ENCODE assay signal across 8 mouse cellular contexts in genomic region chr3:54807666-54808217, GRCm38 (mm10). TPM values are rescaled to one million over a fixed set of nuclear protein-coding genes. Genes with fewer than 3 reads are reported as not detected.
DNase-seq lines count a peak whose midpoint lies in the region; ATAC-seq lines count a peak whose summit lies in the region.

Rfxap (minus strand) TSS chr3:54807791.

- H3K4me3 ChIP-seq in intestine, embryonic 14.5 days (ENCODE audit: low read depth, low read length), result peak within 1 kb of the TSS; percentile 85

- H3K4me1 ChIP-seq in intestine, embryonic 14.5 days (replicated peaks; ENCODE audit: control insufficient read depth, insufficient read depth, low read length), result peaks cover 17% of the 10 kb centered on the region

- peaks cover 22% of the 10 kb centered on the region for H3K36me3 ChIP-seq in intestine, embryonic 14.5 days (ENCODE audit: control insufficient read depth, insufficient read depth, low read length)

- ATAC-seq in intestine, embryonic 14.5 days (replicated peaks; ENCODE audit: low FRiP score, low TSS enrichment, low read depth), result peak; percentile 92

- peak within 1 kb of the TSS; percentile 86 for H3K9ac ChIP-seq in intestine, embryonic 14.5 days (ENCODE audit: low read length)

- no peaks in the 10 kb centered on the region for H3K9me3 ChIP-seq in intestine, embryonic 14.5 days (ENCODE audit: control insufficient read depth, low read length)

- peak within 1 kb of the TSS; percentile 91 for H3K27ac ChIP-seq in intestine, embryonic 14.5 days (ENCODE audit: low read depth)

- under 1% methylated on average over 52 of the region's 52 CpGs for WGBS in intestine, embryonic 14.5 days

- no peaks in the 10 kb centered on the region for H3K27me3 ChIP-seq in intestine, embryonic 14.5 days (replicated peaks; ENCODE audit: control insufficient read depth, insufficient read depth, low read length)

- DNase-seq in adrenal gland, adult 18-20 months (ENCODE audit: low spot score in 2 of 2), result peak; percentile 93 to 94
- peak; percentile 96 for DNase-seq in embryo, embryonic 11 days
- DNase-seq in gastrocnemius, postnatal 25 days, result peak; percentile 94
- DNase-seq in intestine, embryonic 14.5 days (ENCODE audit: low spot score), result peak; percentile 99
- DNase-seq in left cerebral cortex, postnatal 14 days (ENCODE audit: low spot score in 2 of 2), result peak; percentile 95 to 97
- peak; percentile 97 for DNase-seq in mesoderm, embryonic 11.5 days (ENCODE audit: low read depth, low spot score)
- DNase-seq in right cerebral cortex, postnatal 36 days (ENCODE audit: low spot score in 2 of 2), result peak; percentile 89 to 92
- peak; percentile 97 for DNase-seq in yolk sac, embryonic 10.5 days (ENCODE audit: low spot score)

- intact Hi-C loops in left cerebral cortex, postnatal 14 days (cut with DNase I), result loop anchor here (10.0 kb wide), 1 partner anchor 547 kb away; no protein-coding TSS in a partner anchor

- H3K4me2 ChIP-seq in intestine, embryonic 14.5 days (ENCODE audit: low read length), result peak within 1 kb of the TSS; percentile 60

RNA-seq across cellular contexts. Expression of gene Rfxap, which starts in this region (rescaled TPM):
- 10 to 100 TPM; 25.0 to 31.7 TPM for total RNA-seq in adrenal gland, adult 18-20 months (2021)
- 10 to 100 TPM; 29.0 to 30.5 TPM for total RNA-seq in gastrocnemius, postnatal 25 days (2021)
- polyA plus RNA-seq in intestine, embryonic 14.5 days (2014; fragmentation: Nextera tagmentation; extraction: Ambion mirVana), result 42.8 and 43.7 TPM in 2 replicates
- total RNA-seq in left cerebral cortex, postnatal 14 days (2021), result 10 to 100 TPM; 52.8 to 53.6 TPM

Comparison
In these comparisons a context has a peak if more than half of its experiments do, and no peak if none do; other contexts are left out.
1. Peak in every context shown above with its lines: DNase-seq, ATAC-seq, H3K4me3 ChIP-seq and H3K27ac ChIP-seq.